Mouse (Mus musculus): ENCODE results near the gene Dcaf5. TPM values are rescaled to one million over a fixed set of nuclear protein-coding genes. Genes with fewer than 3 reads are reported as not detected.
"Not testable (repeated sequence)": the region's sequence is repeated elsewhere in the genome, so short reads cannot be mapped to it uniquely, and the experiment has no call there.

Gene Dcaf5
- 18.6 and 19.9 TPM in 2 replicates for polyA plus RNA-seq (2012; rRNA removed)

DNA sequence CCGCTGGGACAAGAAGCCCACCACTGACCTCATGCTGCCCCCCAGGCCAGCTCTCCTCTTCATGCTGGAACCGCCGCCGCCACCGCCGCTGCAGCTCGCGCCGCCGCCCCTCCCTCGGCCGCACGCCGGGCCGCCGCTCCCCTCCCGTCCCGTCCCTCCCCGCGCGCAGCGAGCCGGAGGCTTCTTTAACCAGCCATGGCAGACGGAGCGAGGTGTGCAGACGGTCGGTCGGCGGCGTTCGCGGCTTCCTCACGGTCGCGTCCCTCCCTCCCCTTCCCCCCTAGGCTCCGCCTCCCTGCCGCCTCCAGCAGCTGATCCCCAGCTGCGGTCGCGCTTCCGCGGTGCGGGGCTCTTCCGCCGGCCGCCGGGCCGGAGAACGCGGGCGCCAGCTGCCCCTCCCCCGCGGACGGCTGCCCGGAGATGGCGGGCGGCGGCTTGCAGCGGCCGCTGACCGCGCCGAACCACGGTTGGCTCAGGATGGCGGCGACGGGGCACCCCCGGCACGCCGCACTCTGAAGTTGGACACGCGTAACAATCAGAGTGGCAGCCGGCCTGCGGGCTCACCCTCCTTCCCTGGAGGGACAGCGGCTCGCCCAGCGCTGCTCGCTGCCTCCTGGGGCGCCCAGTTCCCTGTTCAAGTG lies at the start of gene Dcaf5:
Dcaf5 (minus strand) TSS at position 266 of the 641 bp plus-strand sequence.
- WGBS = under 1% methylated on average over 76 of the region's 79 CpGs
- Histone ChIP-seq H3K4me3 (replicated peaks; ENCODE audit: extremely low read depth, low read depth, low read length) (peak within 1 kb of the TSS; percentile 86), H3K4me1 (ENCODE audit: control insufficient read depth, insufficient read depth, low read length) (peaks cover 4% of the 10 kb centered on the region)
- TF ChIP-seq POLR2A (IDR thresholded peaks at IDR 0.05; ENCODE audit: borderline replicate concordance, extremely low read depth, low read depth, low read length) (peak; percentile 77; the same call in 1 of the 2 replicates), CTCF (IDR thresholded peaks at IDR 0.05; ENCODE audit: insufficient read depth, low read length) (no peak)
- DNase-seq = peak; percentile 75

DNA sequence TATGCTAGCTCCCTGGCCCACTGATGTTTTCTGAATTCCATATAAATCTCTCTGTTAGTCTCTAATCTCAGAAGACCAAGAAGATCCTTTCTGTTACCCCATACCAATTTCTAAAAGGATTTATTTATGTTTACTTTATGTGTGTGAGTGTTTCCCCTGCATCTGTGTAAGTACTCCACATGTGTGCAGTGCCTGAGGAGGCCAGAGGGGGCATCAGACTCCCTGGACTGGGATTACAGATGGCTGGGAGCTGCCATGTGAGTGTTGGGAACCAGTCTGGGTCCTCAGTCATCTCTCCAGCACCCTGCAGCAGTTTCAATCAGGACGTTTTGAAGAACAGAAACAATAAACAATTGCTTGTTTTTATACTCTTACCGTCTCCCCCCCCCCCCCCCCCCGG lies 47.0 kb upstream of the Dcaf5 start:
- DNase-seq = no peak
- WGBS = 36% methylated on average over 3 of the region's 3 CpGs
- no peak for TF ChIP-seq POLR2A (IDR thresholded peaks at IDR 0.05; ENCODE audit: borderline replicate concordance, extremely low read depth, low read depth, low read length)
- TF ChIP-seq CTCF (IDR thresholded peaks at IDR 0.05; ENCODE audit: insufficient read depth, low read length) = no peak

DNA sequence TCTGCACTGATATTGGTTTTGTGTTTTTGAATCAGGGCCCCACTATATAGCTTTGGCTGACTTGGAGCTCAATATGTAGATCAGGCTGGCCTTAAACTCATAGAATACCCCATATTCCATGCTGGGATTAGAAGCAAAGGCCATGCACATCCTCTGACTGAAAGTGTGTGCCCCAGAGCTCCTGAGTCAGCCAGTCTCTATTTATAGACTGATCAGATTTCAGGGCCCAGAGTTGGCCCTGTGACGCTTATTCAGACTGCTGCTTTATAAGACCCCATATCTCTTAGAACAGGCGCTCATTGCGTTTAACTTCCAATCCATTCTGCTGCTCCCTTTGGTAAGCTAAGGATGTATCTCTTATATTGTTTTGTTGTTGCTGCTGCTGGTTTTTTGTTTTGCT lies 43.6 kb upstream of the Dcaf5 start:
- TF ChIP-seq POLR2A (IDR thresholded peaks at IDR 0.05; ENCODE audit: borderline replicate concordance, extremely low read depth, low read depth, low read length) (no peak), CTCF (IDR thresholded peaks at IDR 0.05; ENCODE audit: insufficient read depth, low read length) (no peak)
- Histone ChIP-seq H3K4me1 (ENCODE audit: control insufficient read depth, insufficient read depth, low read length) (no peaks in the 10 kb centered on the region), H3K4me3 (replicated peaks; ENCODE audit: extremely low read depth, low read depth, low read length) (no peak overlapping the region)
- DNase-seq = no peak
- 93% methylated on average over 3 of the region's 3 CpGs for WGBS

More for the DNA sequence above, 47.0 kb upstream of the Dcaf5 start:
- no peaks in the 10 kb centered on the region for H3K4me1 ChIP-seq (ENCODE audit: control insufficient read depth, insufficient read depth, low read length)
- H3K4me3 ChIP-seq (replicated peaks; ENCODE audit: extremely low read depth, low read depth, low read length) = no peak overlapping the region

DNA sequence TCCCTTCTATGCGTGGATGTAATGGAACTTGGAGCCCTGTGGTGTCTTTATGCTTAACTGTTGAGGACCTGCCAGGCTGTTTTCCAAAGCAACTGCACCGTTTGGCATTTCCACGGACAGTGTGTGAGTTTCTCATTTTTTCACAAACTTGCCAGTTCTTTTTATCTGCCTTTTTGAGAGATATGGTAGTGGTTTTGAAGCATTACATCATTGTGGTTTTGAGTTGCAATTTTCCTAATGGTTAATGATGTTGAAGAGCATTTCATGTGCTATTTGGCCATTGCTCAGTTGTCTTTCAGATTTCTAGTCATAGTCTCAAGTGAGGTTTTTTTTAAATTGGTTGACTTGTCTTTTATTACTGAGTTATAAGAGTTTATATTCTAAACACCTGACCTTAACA lies 37.3 kb upstream of the Dcaf5 start:
- DNase-seq = no peak
- WGBS = 72% methylated on average over 3 of the region's 3 CpGs
- no peak for TF ChIP-seq CTCF (IDR thresholded peaks at IDR 0.05; ENCODE audit: insufficient read depth, low read length)
- no peak for TF ChIP-seq POLR2A (IDR thresholded peaks at IDR 0.05; ENCODE audit: borderline replicate concordance, extremely low read depth, low read depth, low read length)
- Histone ChIP-seq H3K4me3 (replicated peaks; ENCODE audit: extremely low read depth, low read depth, low read length) (no peak overlapping the region), H3K4me1 (ENCODE audit: control insufficient read depth, insufficient read depth, low read length) (no peaks in the 10 kb centered on the region)

DNA sequence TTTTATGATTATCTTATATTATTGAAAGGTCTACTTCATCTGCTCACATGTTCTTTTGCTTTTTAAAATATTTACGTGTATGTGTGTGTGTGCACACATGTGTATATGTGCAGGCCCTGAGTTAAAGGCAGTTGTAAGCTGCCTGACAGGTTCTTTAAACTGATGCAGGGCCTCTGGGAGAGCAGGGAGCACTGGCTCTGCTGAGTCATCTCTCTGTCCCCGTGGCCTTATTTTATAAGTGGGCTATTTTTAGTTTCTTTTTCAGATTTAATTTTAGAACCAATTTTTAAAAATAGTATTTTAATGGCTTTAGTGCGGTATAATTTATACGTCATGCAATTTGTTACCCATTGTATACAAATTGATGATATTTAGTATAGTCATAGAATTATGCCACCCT lies 35.5 kb upstream of the Dcaf5 start:
- no peak overlapping the region for H3K4me3 ChIP-seq (replicated peaks; ENCODE audit: extremely low read depth, low read depth, low read length)
- no peaks in the 10 kb centered on the region for H3K4me1 ChIP-seq (ENCODE audit: control insufficient read depth, insufficient read depth, low read length)
- 67% methylated on average over 4 of the region's 4 CpGs for WGBS
- TF ChIP-seq POLR2A (IDR thresholded peaks at IDR 0.05; ENCODE audit: borderline replicate concordance, extremely low read depth, low read depth, low read length) (no peak), CTCF (IDR thresholded peaks at IDR 0.05; ENCODE audit: insufficient read depth, low read length) (no peak)
- DNase-seq = no peak

DNA sequence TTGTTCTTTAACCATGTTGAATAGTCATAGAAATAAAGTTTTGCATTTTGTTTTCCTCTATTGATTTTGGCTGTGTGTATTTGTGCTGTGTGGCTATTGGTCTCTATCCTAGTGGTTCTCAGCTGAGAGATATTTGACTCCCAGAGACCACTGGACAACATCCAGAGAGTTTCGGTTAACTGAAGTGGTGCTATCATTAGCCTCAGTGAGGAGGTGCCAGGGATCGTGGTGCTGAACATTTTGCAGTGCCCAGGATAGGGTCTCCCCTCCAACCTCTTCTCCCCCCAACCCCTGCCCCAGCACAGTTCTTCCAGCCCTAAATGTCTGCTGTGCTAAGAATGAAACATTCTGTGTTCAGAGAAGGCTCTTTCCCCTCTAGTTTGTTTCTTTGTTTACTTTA lies 33.8 kb upstream of the Dcaf5 start:
- Histone ChIP-seq H3K4me3 (replicated peaks; ENCODE audit: extremely low read depth, low read depth, low read length) (no peak overlapping the region), H3K4me1 (ENCODE audit: control insufficient read depth, insufficient read depth, low read length) (no peaks in the 10 kb centered on the region)
- TF ChIP-seq CTCF (IDR thresholded peaks at IDR 0.05; ENCODE audit: insufficient read depth, low read length) (no peak), POLR2A (IDR thresholded peaks at IDR 0.05; ENCODE audit: borderline replicate concordance, extremely low read depth, low read depth, low read length) (no peak)
- DNase-seq = no peak
- WGBS = 66% methylated on average over 2 of the region's 2 CpGs

DNA sequence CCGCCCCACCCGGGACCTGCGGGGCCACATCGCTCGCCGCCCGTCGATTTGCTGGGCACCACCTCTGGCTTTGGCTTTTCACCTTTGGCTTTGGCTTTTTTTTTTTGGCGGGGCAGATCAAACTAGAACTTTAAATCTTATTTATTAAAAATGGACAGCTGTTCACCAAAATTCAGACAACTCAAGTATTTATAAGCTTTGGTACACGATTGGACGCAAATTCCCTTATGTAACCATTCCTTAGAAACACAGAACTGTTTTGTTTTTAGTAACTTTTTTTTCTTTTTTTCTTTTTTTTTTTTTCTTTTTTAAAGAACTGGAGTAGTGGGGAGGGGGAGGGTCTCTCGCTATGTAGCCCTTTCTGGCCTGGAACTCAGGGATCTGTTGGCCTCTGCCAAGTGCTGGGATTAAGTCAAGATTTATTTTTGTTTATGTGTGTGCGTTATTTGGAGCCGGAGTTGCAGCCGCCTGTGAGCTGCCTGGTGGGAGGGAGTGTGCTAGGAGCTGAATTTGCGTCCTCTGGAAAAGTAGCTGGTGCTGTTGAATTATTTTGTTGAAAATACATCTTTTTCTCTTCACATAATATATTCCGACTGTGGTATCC lies 27.4 kb upstream of the Dcaf5 start:
- DNase-seq = no peak
- Histone ChIP-seq H3K4me3 (replicated peaks; ENCODE audit: extremely low read depth, low read depth, low read length) (peak overlapping the region; percentile 100), H3K4me1 (ENCODE audit: control insufficient read depth, insufficient read depth, low read length) (no peaks in the 10 kb centered on the region)
- TF ChIP-seq CTCF (IDR thresholded peaks at IDR 0.05; ENCODE audit: insufficient read depth, low read length) (no peak), POLR2A (IDR thresholded peaks at IDR 0.05; ENCODE audit: borderline replicate concordance, extremely low read depth, low read depth, low read length) (no peak)
- WGBS = 4% methylated on average over 17 of the region's 17 CpGs

DNA sequence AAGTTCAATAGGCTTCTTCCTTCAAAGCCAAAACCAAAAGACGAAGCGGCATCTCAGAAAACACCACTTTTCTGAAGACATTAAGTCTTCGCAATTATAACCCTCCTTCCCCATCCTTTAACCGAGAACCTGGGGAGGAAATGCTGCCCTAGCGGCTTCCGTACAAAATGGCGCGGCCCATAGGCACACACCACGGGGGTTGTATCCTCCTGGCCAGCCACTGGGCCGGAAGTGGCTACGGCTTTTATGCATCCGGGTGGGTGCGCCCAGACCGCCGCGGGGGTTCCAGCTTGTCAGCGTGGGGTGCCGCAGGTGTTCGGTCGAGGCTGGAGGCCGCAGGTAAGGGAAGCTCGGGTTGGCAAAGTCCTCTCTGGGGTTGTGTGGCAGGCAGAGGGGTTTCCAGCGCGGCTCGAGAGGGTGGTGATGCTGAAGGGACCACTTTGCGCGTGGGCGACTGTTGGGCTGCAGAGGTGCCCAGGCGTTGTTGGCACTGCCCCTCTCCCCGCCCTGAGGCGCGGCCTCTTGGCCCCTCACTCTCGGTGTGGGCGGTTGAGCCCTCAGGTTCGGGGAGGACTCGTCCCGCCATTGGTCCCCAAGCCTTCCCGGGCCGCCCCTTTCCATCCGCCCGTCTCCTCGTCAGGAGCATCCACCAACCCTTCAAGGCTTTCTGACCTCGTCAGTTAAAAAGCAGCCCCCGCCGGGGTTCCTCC lies 26.7 kb upstream of the Dcaf5 start, which contains the start of gene Exd2:
Exd2 (plus strand) TSS at position 154 of the 710 bp plus-strand sequence.
- H3K4me1 ChIP-seq (ENCODE audit: control insufficient read depth, insufficient read depth, low read length) = no peaks in the 10 kb centered on the region
- DNase-seq = peak; percentile 87
- under 1% methylated on average over 45 of the region's 45 CpGs for WGBS
- no peak for TF ChIP-seq CTCF (IDR thresholded peaks at IDR 0.05; ENCODE audit: insufficient read depth, low read length)
- peak; percentile 35; the same call in 1 of the 2 replicates for TF ChIP-seq POLR2A (IDR thresholded peaks at IDR 0.05; ENCODE audit: borderline replicate concordance, extremely low read depth, low read depth, low read length)
- H3K4me3 ChIP-seq (replicated peaks; ENCODE audit: extremely low read depth, low read depth, low read length) = peak within 1 kb of the TSS; percentile 100

DNA sequence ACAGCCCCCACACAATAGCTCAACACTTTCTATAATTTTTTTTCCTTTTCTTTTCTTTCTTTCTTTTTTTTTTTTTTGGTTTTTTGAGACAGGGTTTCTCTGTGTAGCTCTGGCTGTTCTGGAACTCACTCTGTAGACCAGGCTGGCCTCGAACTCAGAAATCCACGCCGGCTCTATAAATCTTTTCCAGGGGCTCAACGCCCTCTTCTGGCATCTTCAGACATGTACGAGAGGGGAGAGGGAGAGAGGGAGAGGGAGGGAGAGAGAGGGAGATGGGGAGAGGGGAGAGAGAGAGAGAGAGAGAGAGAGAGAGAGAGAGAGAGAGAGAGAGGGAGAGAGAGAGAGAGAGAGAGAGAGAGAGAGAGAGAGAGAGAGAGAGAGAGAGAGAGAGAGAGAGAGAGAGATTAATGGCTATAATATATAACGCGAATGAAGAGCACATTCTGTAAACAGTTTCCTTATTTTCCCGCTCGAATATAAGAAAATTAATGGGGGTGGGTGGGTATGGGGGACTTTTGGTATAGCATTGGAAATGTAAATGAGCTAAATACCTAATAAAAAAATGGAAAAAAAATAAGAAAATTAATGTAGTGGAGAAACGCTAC lies 26.0 kb upstream of the Dcaf5 start:
- not testable (repeated sequence) for H3K4me3 ChIP-seq (replicated peaks; ENCODE audit: extremely low read depth, low read depth, low read length); H3K4me1 ChIP-seq (ENCODE audit: control insufficient read depth, insufficient read depth, low read length); DNase-seq
- WGBS = 6% methylated on average over 10 of the region's 10 CpGs
